Mouse (Mus musculus) pancreas, adult 10 weeks (tissue): ENCODE measurements around the gene Plk5. TPM values are rescaled to one million over a fixed set of nuclear protein-coding genes. Genes with fewer than 3 reads are reported as not detected.

Source experiments
- polyA plus RNA-seq: library from polyadenylated mRNA; stranded (reverse); fragments of 350-450 nt; fragmentation: Illumina TruSeq; extraction: RNeasy Lipid Tissue Mini Kit (QIAGEN cat#74804); gene quantifications from one replicate; pipeline ENCODE4 v1.2.3, GENCODE M21; 2015; ENCODE audit warnings: low read depth, low replicate concordance; ENCODE audit not compliant: insufficient read depth

Plk5 gene
- polyA plus RNA-seq = 0.61 TPM

DNA sequence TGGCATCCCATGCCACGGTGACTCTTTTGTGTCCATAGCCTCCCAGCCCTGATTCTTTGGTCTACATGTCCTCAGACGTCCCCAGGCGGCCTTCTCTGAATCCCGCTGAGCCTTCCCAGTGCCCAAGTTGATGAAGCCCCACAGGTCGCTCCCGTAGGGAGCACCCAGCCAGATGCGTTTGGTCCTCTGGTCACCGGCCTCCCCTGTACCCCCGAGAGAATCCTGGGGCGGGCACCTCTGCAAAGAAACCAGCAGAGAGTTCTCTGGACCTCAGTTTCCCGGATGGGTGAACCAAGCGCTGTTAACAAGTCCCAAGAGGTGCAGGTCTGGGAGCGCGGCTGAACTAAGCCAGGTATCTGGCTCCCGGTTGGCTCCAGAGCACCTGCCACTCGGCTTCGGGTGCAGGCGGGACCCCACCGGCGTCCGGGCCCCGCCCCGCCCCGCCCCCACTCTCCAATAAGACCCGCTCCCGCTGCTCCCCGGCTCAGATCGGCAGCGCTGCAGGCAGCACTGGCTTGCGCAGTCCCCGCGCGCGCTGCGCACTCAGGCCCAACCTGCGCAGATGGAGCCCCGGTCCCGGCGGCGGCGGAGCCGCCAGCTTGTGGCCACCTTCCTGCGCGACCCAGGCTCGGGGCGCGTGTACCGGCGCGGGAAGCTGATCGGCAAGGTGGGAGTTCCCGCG is at the start of gene Plk5:
Gene Plk5, plus strand, starts transcription at position 459 of the 682 bp plus-strand sequence.

DNA sequence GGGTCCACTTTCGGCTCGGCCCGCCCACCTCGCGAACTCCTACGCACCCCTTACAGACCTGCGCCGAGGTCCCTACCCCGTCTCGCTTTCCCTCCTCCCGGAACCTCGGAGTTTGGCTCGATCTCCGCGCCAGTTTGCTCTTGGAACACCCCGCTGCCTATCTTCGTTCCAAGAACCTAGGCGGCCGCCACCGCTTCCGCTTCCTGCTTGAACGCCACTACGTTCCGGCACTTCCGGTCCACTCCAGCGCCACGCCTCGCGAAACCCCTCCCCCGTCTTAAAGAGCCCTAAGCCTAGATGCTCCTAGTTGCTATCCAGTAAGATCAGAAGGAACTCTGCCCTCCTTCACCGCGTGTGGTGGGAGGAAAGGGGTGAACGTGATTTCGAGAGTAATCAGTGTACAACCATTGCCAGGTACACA is 35.9 kb upstream of the Plk5 start, which contains the start of gene 2310011J03Rik:
Gene 2310011J03Rik, minus strand, starts transcription at position 198 of the 421 bp plus-strand sequence.

GRCm38 (mm10) chr10:80329273-80330081 is 26.8 kb upstream of the Plk5 start, which contains the start of the genes Pcsk4 and Reep6:
Pcsk4 (minus strand) TSS chr10:80329498.
Reep6 (plus strand) TSS chr10:80329953.

GRCm38 (mm10) chr10:80348244-80348781 is 7.9 kb upstream of the Plk5 start, which contains the start of gene Adamtsl5:
Adamtsl5 (minus strand) TSS chr10:80348412.

GRCm38 (mm10) chr10:80387522-80387959 is 31.3 kb downstream of the Plk5 start, which contains the start of gene Mex3d:
Mex3d (minus strand) TSS chr10:80387659.

GRCm38 (mm10) chr10:80399191-80399972 is 43.1 kb downstream of the Plk5 start, which contains the start of gene Mbd3:
Mbd3 (minus strand) TSS chr10:80399550.

GRCm38 (mm10) chr10:80406684-80407501 is 50.6 kb downstream of the Plk5 start, which contains the start of gene Uqcr11:
Uqcr11 (minus strand) TSS chr10:80406830.

Other genes with a start within 250 kb of the Plk5 start
- gene Stk11, start 240.7 kb upstream of the Plk5 start, polyA plus RNA-seq = 77.4 TPM
- gene Atp5d, start 217.8 kb upstream of the Plk5 start, polyA plus RNA-seq = 84.2 TPM
- 5.9 TPM for gene Cbarp, start 215.6 kb upstream of the Plk5 start, polyA plus RNA-seq
- gene Midn, start 208.2 kb upstream of the Plk5 start, polyA plus RNA-seq = 10.8 TPM
- 33.4 TPM for gene Cirbp, start 190.5 kb upstream of the Plk5 start, polyA plus RNA-seq
- 7.2 TPM for gene 1600002K03Rik, start 183.5 kb upstream of the Plk5 start, polyA plus RNA-seq
- gene Efna2, start 177.0 kb upstream of the Plk5 start, polyA plus RNA-seq = 0.50 TPM
- 16.2 TPM for gene Mum1, start 130.0 kb upstream of the Plk5 start, polyA plus RNA-seq
- 67.2 TPM for gene Ndufs7, start 107.3 kb upstream of the Plk5 start, polyA plus RNA-seq
- 101 TPM for gene Gamt, start 95.4 kb upstream of the Plk5 start, polyA plus RNA-seq
- 25.5 TPM for gene Dazap1, start 95.0 kb upstream of the Plk5 start, polyA plus RNA-seq
- 1,054 TPM for gene Rps15, start 64.0 kb upstream of the Plk5 start, polyA plus RNA-seq
- 0.26 TPM for gene Apc2, start 60.5 kb upstream of the Plk5 start, polyA plus RNA-seq
- 7.9 TPM for gene 2310011J03Rik, start 35.9 kb upstream of the Plk5 start, polyA plus RNA-seq
- 7.0 TPM for gene Pcsk4, start 27.0 kb upstream of the Plk5 start, polyA plus RNA-seq
- gene Reep6, start 26.5 kb upstream of the Plk5 start, polyA plus RNA-seq = 6.4 TPM
- 5.9 TPM for gene Adamtsl5, start 8.0 kb upstream of the Plk5 start, polyA plus RNA-seq
- gene Mex3d, start 31.2 kb downstream of the Plk5 start, polyA plus RNA-seq = 1.3 TPM
- 25.4 TPM for gene Mbd3, start 43.1 kb downstream of the Plk5 start, polyA plus RNA-seq
- gene Uqcr11, start 50.4 kb downstream of the Plk5 start, polyA plus RNA-seq = 156 TPM
- gene Tcf3, start 77.2 kb downstream of the Plk5 start, polyA plus RNA-seq = 9.6 TPM
- not detected for gene Onecut3, start 138.4 kb downstream of the Plk5 start, polyA plus RNA-seq
- not detected for gene Atp8b3, start 182.7 kb downstream of the Plk5 start, polyA plus RNA-seq
- gene Rexo1, start 205.1 kb downstream of the Plk5 start, polyA plus RNA-seq = 6.7 TPM
- gene Klf16, start 220.9 kb downstream of the Plk5 start, polyA plus RNA-seq = 3.2 TPM
- gene Abhd17a, start 233.9 kb downstream of the Plk5 start, polyA plus RNA-seq = 20.8 TPM
- 17.1 TPM for gene Scamp4, start 246.4 kb downstream of the Plk5 start, polyA plus RNA-seq
- gene Adat3, start 246.4 kb downstream of the Plk5 start, polyA plus RNA-seq = not detected
- 1.0 TPM for gene Gm49322, start 249.6 kb downstream of the Plk5 start, polyA plus RNA-seq